Mouse (Mus musculus) B cell, adult 67 days (primary cell): Measurements from ENCODE around the gene Tmigd3. TPM values are rescaled to one million over a fixed set of nuclear protein-coding genes. Genes with fewer than 3 reads are reported as not detected.

ENCODE experiments used
- total RNA-seq, 2 experiments: library from RNA; stranded (reverse); gene quantifications; 4 replicates each; pipeline ENCODE4 v1.2.4; 2023

Gene Tmigd3
- total RNA-seq = not detected

GRCm38 (mm10) chr3:105870558-105870957, at the start of gene Tmigd3, which contains the start of gene Adora3:
Tmigd3 (plus strand) TSS chr3:105870903.
Adora3 (plus strand) TSS chr3:105870858.

GRCm38 (mm10) chr3:105932240-105933071, 61.8 kb downstream of the Tmigd3 start, which contains the start of gene I830077J02Rik:
I830077J02Rik (minus strand) TSS chr3:105932664.

GRCm38 (mm10) chr3:105958974-105959580, 88.4 kb downstream of the Tmigd3 start, which contains the start of gene Wdr77:
Wdr77 (plus strand) TSS chr3:105959369.

GRCm38 (mm10) chr3:105959999-105960398, 89.3 kb downstream of the Tmigd3 start, which contains the start of gene Atp5f1:
Atp5f1 (minus strand) TSS chr3:105960099.

GRCm38 (mm10) chr3:105973411-105973810, 102.7 kb downstream of the Tmigd3 start, which contains the start of gene Ovgp1:
Ovgp1 (plus strand) TSS chr3:105973711.

Other genes with a start within 250 kb of the Tmigd3 start
- 10 to 100 TPM; 36.0 to 39.5 TPM for gene Ddx20, start 183.3 kb upstream of the Tmigd3 start, total RNA-seq
- gene Inka2, start 166.3 kb upstream of the Tmigd3 start, total RNA-seq = under 1 TPM in 1 of 2 experiments, not detected in 1; 0.21 TPM
- gene Rap1a, start 69.6 kb upstream of the Tmigd3 start, total RNA-seq = 100 to 1,000 TPM; 121 to 129 TPM
- gene Adora3, start within 50 bp of the Tmigd3 start, total RNA-seq = not detected
- 10 to 100 TPM; 23.0 to 38.3 TPM for gene I830077J02Rik, start 61.8 kb downstream of the Tmigd3 start, total RNA-seq
- gene Wdr77, start 88.5 kb downstream of the Tmigd3 start, total RNA-seq = 10 to 100 TPM; 51.4 to 55.5 TPM
- gene Atp5f1, start 89.2 kb downstream of the Tmigd3 start, total RNA-seq = 100 to 1,000 TPM; 129 to 130 TPM
- 1 to 10 TPM; 3.9 to 4.7 TPM for gene Ovgp1, start 102.8 kb downstream of the Tmigd3 start, total RNA-seq
- 1 to 10 TPM in 1 of 2 experiments, not detected in 1; 1.3 TPM for gene Pifo, start 143.7 kb downstream of the Tmigd3 start, total RNA-seq
- not detected for gene Chil5, start 161.9 kb downstream of the Tmigd3 start, total RNA-seq
- gene Chia1, start 242.3 kb downstream of the Tmigd3 start, total RNA-seq = not detected